Comparison of ENCODE assay signal across 10 mouse cellular contexts in genomic region chr1:46018382-46018977, GRCm38 (mm10). TPM values are rescaled to one million over a fixed set of nuclear protein-coding genes. Genes with fewer than 3 reads are reported as not detected.
DNase-seq lines count a peak whose midpoint lies in the region; ATAC-seq lines count a peak whose summit lies in the region.
"Had no signal": no experiment of that assay in that cellular context is flagged by ENCODE, and none has a peak within 500 bp of the region (broad histone marks: within the 10 kb centered on the region; RNA-seq: fewer than 3 reads in every experiment).

No protein-coding gene starts in this region.

- no peaks in the 10 kb centered on the region for H3K9me3 ChIP-seq in hindbrain, embryonic 16.5 days (ENCODE audit: control insufficient read depth, low read length)
- H3K9me3 ChIP-seq in midbrain, embryonic 14.5 days (ENCODE audit: control insufficient read depth, low read length), result no peaks in the 10 kb centered on the region
- H3K9me3 ChIP-seq: limb, embryonic 12.5 days had no signal

- no peaks in the 10 kb centered on the region for H3K27me3 ChIP-seq in hindbrain, embryonic 16.5 days (replicated peaks; ENCODE audit: control insufficient read depth, insufficient read depth, low read length)
- no peaks in the 10 kb centered on the region for H3K27me3 ChIP-seq in midbrain, embryonic 14.5 days (ENCODE audit: control insufficient read depth, insufficient read depth, low read length)
- H3K27me3 ChIP-seq: limb, embryonic 12.5 days had no signal

- no peak overlapping the region for H3K9ac ChIP-seq in hindbrain, embryonic 16.5 days (ENCODE audit: low read depth, low read length)
- no peak overlapping the region for H3K9ac ChIP-seq in midbrain, embryonic 14.5 days (replicated peaks; ENCODE audit: low read length)
- H3K9ac ChIP-seq: limb, embryonic 12.5 days had no signal

- H3K4me3 ChIP-seq in hindbrain, embryonic 16.5 days (ENCODE audit: low read length), result no peak overlapping the region
- H3K4me3 ChIP-seq in midbrain, embryonic 14.5 days (replicated peaks; ENCODE audit: low read depth, low read length), result no peak overlapping the region
- H3K4me3 ChIP-seq: erythroblast, embryonic 14.5 days; limb, embryonic 12.5 days had no signal

- no peaks in the 10 kb centered on the region for H3K4me1 ChIP-seq in hindbrain, embryonic 16.5 days (ENCODE audit: control insufficient read depth, insufficient read depth, low read depth, low read length)
- H3K4me1 ChIP-seq in midbrain, embryonic 14.5 days (ENCODE audit: control insufficient read depth, insufficient read depth, low read length), result no peaks in the 10 kb centered on the region
- H3K4me1 ChIP-seq: limb, embryonic 12.5 days had no signal

- no peak overlapping the region for H3K27ac ChIP-seq in hindbrain, embryonic 16.5 days (ENCODE audit: low read depth, low read length)
- H3K27ac ChIP-seq in midbrain, embryonic 14.5 days (replicated peaks; ENCODE audit: low read depth, low read length), result no peak overlapping the region
- H3K27ac ChIP-seq: limb, embryonic 12.5 days had no signal

- 65% methylated on average over 2 of the region's 2 CpGs for WGBS in hindbrain, embryonic 16.5 days
- 72% methylated on average over 2 of the region's 2 CpGs for WGBS in midbrain, embryonic 14.5 days

- H3K4me2 ChIP-seq in hindbrain, embryonic 16.5 days (ENCODE audit: low read length), result no peak overlapping the region
- H3K4me2 ChIP-seq in midbrain, embryonic 14.5 days (ENCODE audit: low read length), result no peak overlapping the region
- H3K4me2 ChIP-seq: limb, embryonic 12.5 days had no signal

- ATAC-seq in hindbrain, embryonic 16.5 days, result peak; percentile 61; the same call in 1 of the 2 replicates
- 0 out of 2 replicates have a peak, but pooled peaks have one; percentile 29 for ATAC-seq in midbrain, embryonic 14.5 days (ENCODE audit: low FRiP score, low TSS enrichment)

- peak; percentile 3 for DNase-seq in cerebellum, adult 9-10 months
- no peak for DNase-seq in cerebellum, adult 11-12 months
- peak; percentile 53 for DNase-seq in urinary bladder, postnatal 14 days (ENCODE audit: low spot score)
- no peak for DNase-seq in urinary bladder, adult 18-20 months (ENCODE audit: low spot score in 2 of 2)
- peak; percentile 16 to 48 for DNase-seq in left cerebral cortex, adult 18-20 months (ENCODE audit: low spot score in 2 of 2)
- DNase-seq in midbrain, embryonic 14.5 days, result peak; percentile 67
- DNase-seq in spleen, adult 12 weeks (ENCODE audit: low spot score), result no peak

- no peaks in the 10 kb centered on the region for H3K36me3 ChIP-seq in hindbrain, embryonic 16.5 days (ENCODE audit: control insufficient read depth, insufficient read depth, low read length)
- no peaks in the 10 kb centered on the region for H3K36me3 ChIP-seq in midbrain, embryonic 14.5 days (ENCODE audit: control insufficient read depth, insufficient read depth, low read length)
- H3K36me3 ChIP-seq: limb, embryonic 12.5 days had no signal

RNA-seq across cellular contexts. Expression of gene Dnah7b, which starts 47.6 kb away (rescaled TPM):
- 2.5 and 3.2 TPM in 2 replicates for polyA plus RNA-seq in hindbrain, embryonic 16.5 days (2015; fragmentation: Nextera tagmentation; extraction: Ambion mirVana)
- under 1 TPM; 0.70 to 0.75 TPM for total RNA-seq in left cerebral cortex, adult 18-20 months (2021)
- 4.4 and 5.1 TPM in 2 replicates for polyA plus RNA-seq in midbrain, embryonic 14.5 days (2014; fragmentation: Nextera tagmentation; extraction: Ambion mirVana)

Comparison
In these comparisons a context has a peak if more than half of its experiments do, and no peak if none do; other contexts are left out.
1. DNase-seq: peak in cerebellum, adult 9-10 months (single experiment), urinary bladder, postnatal 14 days (single experiment), left cerebral cortex, adult 18-20 months (2 of 2) and midbrain, embryonic 14.5 days (single experiment); none in cerebellum, adult 11-12 months (single experiment), urinary bladder, adult 18-20 months (0 of 2) and spleen, adult 12 weeks (single experiment).